29 mouse cellular contexts compared by ENCODE assay signal in the genomic region with DNA sequence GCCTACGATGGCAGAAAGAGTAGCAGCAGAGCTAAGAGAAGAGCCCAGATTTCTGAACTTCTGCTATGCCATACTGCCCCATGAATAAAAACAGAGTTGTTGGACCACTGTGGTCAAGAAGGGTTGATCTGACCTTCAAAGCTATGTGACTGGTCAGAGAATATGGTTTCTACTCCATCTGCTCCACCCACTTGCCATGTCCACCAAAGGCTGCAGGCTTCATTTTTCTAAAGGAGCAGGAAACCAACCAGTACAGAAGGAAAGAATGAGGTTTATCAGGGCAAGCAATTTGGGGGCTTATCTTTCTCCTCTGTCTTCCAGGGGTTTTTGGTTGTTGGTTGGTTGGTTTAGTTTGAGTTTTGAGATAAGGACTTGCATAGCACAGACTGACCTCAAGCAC. TPM values are rescaled to one million over a fixed set of nuclear protein-coding genes. Genes with fewer than 3 reads are reported as not detected.
DNase-seq lines count a peak whose midpoint lies in the region; ATAC-seq and TF ChIP-seq lines count a peak whose summit lies in the region.
"Had no signal": no experiment of that assay in that cellular context is flagged by ENCODE, and none has a peak within 500 bp of the region (broad histone marks: within the 10 kb centered on the region; RNA-seq: fewer than 3 reads in every experiment).

No protein-coding gene starts in this region.

- no peak for TF ChIP-seq CTCF in heart, postnatal 0 days (IDR thresholded peaks at IDR 0.05; ENCODE audit: low read depth)
- no peak for TF ChIP-seq CTCF in liver, adult 2 months (IDR thresholded peaks at IDR 0.05; ENCODE audit: low read depth, low read length)

- no peaks in the 10 kb centered on the region for H3K9me3 ChIP-seq in heart, postnatal 0 days (replicated peaks; ENCODE audit: control insufficient read depth, low read length)
- H3K9me3 ChIP-seq: embryonic facial prominence, embryonic 13.5 days; embryonic facial prominence, embryonic 15.5 days; forebrain, embryonic 10.5 days; forebrain, embryonic 12.5 days had no signal

- peak; percentile 64 for DNase-seq in heart, adult 11 months
- no peak for DNase-seq in heart, adult 8-10 months (ENCODE audit: low spot score)
- no peak for DNase-seq in heart, postnatal 0 days (ENCODE audit: low spot score)
- DNase-seq in heart, adult 18-20 months = no peak
- peak; percentile 28 for DNase-seq in liver, adult 2 months (ENCODE audit: extremely low read depth, low read depth, low spot score)
- DNase-seq in liver = no peak
- DNase-seq in urinary bladder, postnatal 25 days (ENCODE audit: low spot score) = no peak
- DNase-seq: B cell, adult 2 months; cerebellum, adult 11 months; cerebellum, adult 18-20 months; cerebellum, adult 8-10 months; cerebellum, adult 9-11 months; cerebellum, postnatal 36 days; embryo, embryonic 11 days had no signal

- H3K27ac ChIP-seq in heart, postnatal 0 days (ENCODE audit: low read depth) = peak overlapping the region; percentile 17
- H3K27ac ChIP-seq in liver, adult 2 months (replicated peaks; ENCODE audit: insufficient read depth, low read depth, low read length) = peak overlapping the region; percentile 87
- peak overlapping the region; percentile 76 for H3K27ac ChIP-seq in brown adipose tissue, adult 24 weeks (replicated peaks; ENCODE audit: low read depth, low read length)
- H3K27ac ChIP-seq: embryonic facial prominence, embryonic 13.5 days; embryonic facial prominence, embryonic 15.5 days; forebrain, embryonic 10.5 days; forebrain, embryonic 12.5 days had no signal

- H3K79me2 ChIP-seq in liver, adult 2 months (ENCODE audit: control insufficient read depth, insufficient read depth, low read length) = peaks cover 8% of the 10 kb centered on the region; the same call in 1 of the 2 replicates

- no peak overlapping the region for H3K9ac ChIP-seq in heart, postnatal 0 days (replicated peaks; ENCODE audit: low read depth, low read length)
- no peak overlapping the region for H3K9ac ChIP-seq in liver, adult 2 months (ENCODE audit: low read depth, low read length)
- H3K9ac ChIP-seq: embryonic facial prominence, embryonic 13.5 days; embryonic facial prominence, embryonic 15.5 days; forebrain, embryonic 12.5 days had no signal

- ATAC-seq in heart, postnatal 0 days (ENCODE audit: insufficient read depth, low read depth) = no peak
- ATAC-seq: activated CD4-positive, CD25-positive, alpha-beta regulatory T cell, adult 4 months; CD4-positive, CD25-positive, alpha-beta regulatory T cell, adult 4 months; forebrain, embryonic 14.5 days; forebrain, embryonic 16.5 days; Patski had no signal

- H3K4me3 ChIP-seq in heart, postnatal 0 days (ENCODE audit: low read depth, low read length) = no peak overlapping the region
- H3K4me3 ChIP-seq in liver, adult 2 months (ENCODE audit: insufficient read depth, low read depth, low read length) = peak overlapping the region; percentile 7; the same call in 1 of the 2 replicates
- peak overlapping the region; percentile 20 for H3K4me3 ChIP-seq in brown adipose tissue, adult 24 weeks (ENCODE audit: insufficient read depth, low read depth, low read length)
- H3K4me3 ChIP-seq: embryonic facial prominence, embryonic 13.5 days; embryonic facial prominence, embryonic 15.5 days; erythroblast, embryonic 14.5 days; forebrain, embryonic 10.5 days; forebrain, embryonic 12.5 days had no signal

- 78% methylated on average over 1 of the region's 1 CpGs for WGBS in heart, postnatal 0 days
- WGBS in liver, adult 2 months = 58% methylated on average over 1 of the region's 1 CpGs

- no peak for TF ChIP-seq POLR2A in liver, adult 2 months (IDR thresholded peaks at IDR 0.05; ENCODE audit: extremely low read depth, insufficient read depth, low read length)

- peaks cover 24% of the 10 kb centered on the region for H3K36me3 ChIP-seq in heart, postnatal 0 days (replicated peaks; ENCODE audit: control insufficient read depth, insufficient read depth, low read length)
- H3K36me3 ChIP-seq in liver, adult 2 months (ENCODE audit: control insufficient read depth, insufficient read depth, low read length) = peaks cover 25% of the 10 kb centered on the region

- TF ChIP-seq EP300 in heart, postnatal 0 days (IDR thresholded peaks at IDR 0.05; ENCODE audit: low read depth) = no peak

- peaks cover 21% of the 10 kb centered on the region for H3K4me1 ChIP-seq in heart, postnatal 0 days (ENCODE audit: control insufficient read depth, insufficient read depth)
- peaks cover 12% of the 10 kb centered on the region for H3K4me1 ChIP-seq in liver, adult 2 months (ENCODE audit: control insufficient read depth, insufficient read depth, low read length)
- peaks cover 9% of the 10 kb centered on the region for H3K4me1 ChIP-seq in brown adipose tissue, adult 24 weeks (ENCODE audit: control insufficient read depth, insufficient read depth, insufficient read length, low read length)
- H3K4me1 ChIP-seq: embryonic facial prominence, embryonic 15.5 days; forebrain, embryonic 12.5 days had no signal

- no peak overlapping the region for H3K4me2 ChIP-seq in heart, postnatal 0 days (ENCODE audit: low read depth, low read length)
- H3K4me2 ChIP-seq: embryonic facial prominence, embryonic 13.5 days; embryonic facial prominence, embryonic 15.5 days; forebrain, embryonic 12.5 days had no signal

- no peaks in the 10 kb centered on the region for H3K27me3 ChIP-seq in heart, postnatal 0 days (ENCODE audit: control insufficient read depth, insufficient read depth, low read length)
- no peaks in the 10 kb centered on the region for H3K27me3 ChIP-seq in liver, adult 2 months (ENCODE audit: control insufficient read depth, insufficient read depth, low read length)
- H3K27me3 ChIP-seq: CH12.LX; embryonic facial prominence, embryonic 13.5 days; embryonic facial prominence, embryonic 15.5 days; forebrain, embryonic 12.5 days; Patski had no signal

RNA-seq across cellular contexts. Expression of gene Thrsp, which starts 3.5 kb away (rescaled TPM):
- total RNA-seq in heart, adult 8-10 months (2022) = 10 to 100 TPM; 51.1 to 70.8 (median 68.7) TPM
- 1.0 and 1.9 TPM in 2 replicates for total RNA-seq in heart, postnatal 0 days (2014; rRNA removed; ENCODE audit: low replicate concordance)
- 3.9 and 4.3 TPM in 2 replicates for polyA plus RNA-seq in heart, postnatal 0 days (2015; fragmentation: Nextera tagmentation; extraction: Ambion mirVana)
- total RNA-seq in heart, adult 18-20 months (2021) = 100 to 1,000 TPM in 1 of 2 experiments, 10 to 100 TPM in 1; 73.2 to 181 TPM
- total RNA-seq in liver, adult 2 months (2014; rRNA removed) = 292 and 1,156 TPM in 2 replicates
- polyA plus RNA-seq in liver, adult 2 months (2012; rRNA removed) = 247 and 275 TPM in 2 replicates
- polyA plus RNA-seq in brown adipose tissue, adult 24 weeks (2012; ENCODE audit: insufficient read depth, insufficient read length, missing spikeins) = 5,792 and 7,164 TPM in 2 replicates
- total RNA-seq: CH12.LX; common myeloid progenitor, adult 5-6 weeks had no signal
- polyA plus RNA-seq: activated CD4-positive, CD25-positive, alpha-beta regulatory T cell, adult 4 months; embryonic facial prominence, embryonic 11.5 days; erythroblast, embryonic 14.5 days; G1E had no signal

RNA-seq across cellular contexts. Expression of gene Ndufc2, which starts 14.2 kb away (rescaled TPM):
- 100 to 1,000 TPM; 498 to 518 (median 508) TPM for total RNA-seq in heart, adult 8-10 months (2022)
- 797 and 949 TPM in 2 replicates for total RNA-seq in heart, postnatal 0 days (2014; rRNA removed; ENCODE audit: low replicate concordance)
- polyA plus RNA-seq in heart, postnatal 0 days (2015; fragmentation: Nextera tagmentation; extraction: Ambion mirVana) = 1,243 and 1,339 TPM in 2 replicates
- 100 to 1,000 TPM; 548 to 551 TPM for total RNA-seq in heart, adult 18-20 months (2021)
- total RNA-seq in liver, adult 2 months (2014; rRNA removed) = 213 and 221 TPM in 2 replicates
- polyA plus RNA-seq in liver, adult 2 months (2012; rRNA removed) = 191 and 204 TPM in 2 replicates
- polyA plus RNA-seq in brown adipose tissue, adult 24 weeks (2012; ENCODE audit: insufficient read depth, insufficient read length, missing spikeins) = 931 and 1,246 TPM in 2 replicates

RNA-seq across cellular contexts. Expression of gene Kctd14, which starts 37.1 kb away (rescaled TPM):
- under 1 TPM; 0.28 to 0.60 (median 0.49) TPM for total RNA-seq in heart, adult 8-10 months (2022)
- total RNA-seq in heart, postnatal 0 days (2014; rRNA removed; ENCODE audit: low replicate concordance) = not detected in 2 replicates
- 0.34 and 0.62 TPM in 2 replicates for polyA plus RNA-seq in heart, postnatal 0 days (2015; fragmentation: Nextera tagmentation; extraction: Ambion mirVana)
- under 1 TPM; 0.37 to 0.69 TPM for total RNA-seq in heart, adult 18-20 months (2021)
- total RNA-seq in liver, adult 2 months (2014; rRNA removed) = 0.07 and 0.18 TPM in 2 replicates
- 0.13 TPM in 1 of 2 replicates, not detected in the other for polyA plus RNA-seq in liver, adult 2 months (2012; rRNA removed)
- 0.67 and 2.2 TPM in 2 replicates for polyA plus RNA-seq in brown adipose tissue, adult 24 weeks (2012; ENCODE audit: insufficient read depth, insufficient read length, missing spikeins)
- polyA plus RNA-seq: G1E, Patski had no signal

RNA-seq across cellular contexts. Expression of gene Alg8, which starts 42.6 kb away (rescaled TPM):
- 1 to 10 TPM; 4.8 to 5.3 (median 4.9) TPM for total RNA-seq in heart, adult 8-10 months (2022)
- total RNA-seq in heart, postnatal 0 days (2014; rRNA removed; ENCODE audit: low replicate concordance) = 9.9 and 20.1 TPM in 2 replicates
- polyA plus RNA-seq in heart, postnatal 0 days (2015; fragmentation: Nextera tagmentation; extraction: Ambion mirVana) = 11.3 and 12.9 TPM in 2 replicates
- 1 to 10 TPM; 4.4 to 4.8 TPM for total RNA-seq in heart, adult 18-20 months (2021)
- total RNA-seq in liver, adult 2 months (2014; rRNA removed) = 3.3 and 6.2 TPM in 2 replicates
- 6.3 and 7.5 TPM in 2 replicates for polyA plus RNA-seq in liver, adult 2 months (2012; rRNA removed)
- 5.0 and 9.6 TPM in 2 replicates for polyA plus RNA-seq in brown adipose tissue, adult 24 weeks (2012; ENCODE audit: insufficient read depth, insufficient read length, missing spikeins)

Comparison
In these comparisons a context has a peak if more than half of its experiments do, and no peak if none do; other contexts are left out.
1. DNase-seq: peak in heart, adult 11 months (single experiment) and liver, adult 2 months (single experiment); none in heart, adult 8-10 months (single experiment), heart, postnatal 0 days (single experiment), heart, adult 18-20 months (0 of 2), liver (single experiment) and urinary bladder, postnatal 25 days (single experiment).
2. RNA of gene Thrsp, which starts 3.5 kb away (total RNA-seq): 292 to 1,156 TPM in liver, adult 2 months, 73.2 to 181 TPM in heart, adult 18-20 months and 51.1 to 70.8 TPM in heart, adult 8-10 months; 1.0 to 1.9 TPM in heart, postnatal 0 days; every median in the first group is over 10 times any median in the second.
3. H3K27ac ChIP-seq: peak in every context shown above with its lines; median percentile 87 in liver, adult 2 months; 76 in brown adipose tissue, adult 24 weeks; 17 in heart, postnatal 0 days.